Mouse (Mus musculus): ENCODE results near the gene Tmem63a.

- TF ChIP-seq POLR2A (IDR thresholded peaks at IDR 0.05; ENCODE audit: insufficient read depth, low read length) (no peak), CTCF (IDR thresholded peaks at IDR 0.05; ENCODE audit: low read depth, low read length) (no peak), EP300 (IDR thresholded peaks at IDR 0.05; ENCODE audit: insufficient read depth, low read depth, low read length) (peak; percentile 100)
Measured at GRCm38 (mm10) chr1:180924737-180925136, 17.4 kb upstream of the Tmem63a start.
